Mouse (Mus musculus) embryonic facial prominence, embryonic 15.5 days (tissue): ENCODE results near the gene Gskip. TPM values are rescaled to one million over a fixed set of nuclear protein-coding genes. Genes with fewer than 3 reads are reported as not detected.

Experiments used
- ATAC-seq: fragments of 200-750 bp; cut with Nextera tagmentation; 2 replicates; pipeline ENCODE4 v1.8.0; 2017; ENCODE audit warnings: low read depth, moderate TSS enrichment; ENCODE audit not compliant: insufficient number of reproducible peaks, low FRiP score, low TSS enrichment
- H3K27ac ChIP-seq: fragments of 300-500 bp; sonication (generic); replicated peaks from 2 replicates; pipeline ENCODE4 v1.5.1; 2015; ENCODE audit warnings: mild to moderate bottlenecking, inconsistent platforms
- H3K27me3 ChIP-seq: fragments of 300-500 bp; sonication (generic); 2 replicates; pipeline ENCODE4 v1.6.1; 2015; ENCODE audit warnings: inconsistent platforms
- H3K36me3 ChIP-seq: fragments of 300-500 bp; sonication (generic); 2 replicates; pipeline ENCODE4 v1.6.1; 2015; ENCODE audit warnings: mild to moderate bottlenecking, inconsistent platforms
- H3K4me1 ChIP-seq: fragments of 300-500 bp; sonication (generic); 2 replicates; pipeline ENCODE4 v1.6.1; 2015; ENCODE audit warnings: inconsistent platforms
- H3K4me2 ChIP-seq: fragments of 300-500 bp; sonication (generic); replicated peaks from 2 replicates; pipeline ENCODE4 v1.6.1; 2015; ENCODE audit warnings: mild to moderate bottlenecking, inconsistent platforms
- H3K4me3 ChIP-seq: fragments of 300-500 bp; sonication (generic); replicated peaks from 2 replicates; pipeline ENCODE4 v1.5.1; 2015; ENCODE audit warnings: mild to moderate bottlenecking, inconsistent platforms
- H3K9ac ChIP-seq: fragments of 300-500 bp; sonication (generic); 2 replicates; pipeline ENCODE4 v1.6.1; 2015; ENCODE audit warnings: inconsistent platforms
- H3K9me3 ChIP-seq: fragments of 300-500 bp; sonication (generic); replicated peaks from 2 replicates; pipeline ENCODE4 v1.6.1; 2016; ENCODE audit warnings: inconsistent platforms
- WGBS: fragments of 180-500 bp; shearing (Covaris S2); methylation state at CpG from one replicate; pipeline ENCODE4 v1.1.7; 2015; 5-methylcytosine and 5-hydroxymethylcytosine counted together
- polyA plus RNA-seq: library from polyadenylated mRNA; unstranded; fragments of >200 nt; fragmentation: Nextera tagmentation; extraction: Ambion mirVana; gene quantifications from 2 replicates; pipeline ENCODE4 v1.2.1, GENCODE M21; 2015

The Gskip gene
- polyA plus RNA-seq, 1 experiment from 2014 or later = 33.1 TPM

DNA sequence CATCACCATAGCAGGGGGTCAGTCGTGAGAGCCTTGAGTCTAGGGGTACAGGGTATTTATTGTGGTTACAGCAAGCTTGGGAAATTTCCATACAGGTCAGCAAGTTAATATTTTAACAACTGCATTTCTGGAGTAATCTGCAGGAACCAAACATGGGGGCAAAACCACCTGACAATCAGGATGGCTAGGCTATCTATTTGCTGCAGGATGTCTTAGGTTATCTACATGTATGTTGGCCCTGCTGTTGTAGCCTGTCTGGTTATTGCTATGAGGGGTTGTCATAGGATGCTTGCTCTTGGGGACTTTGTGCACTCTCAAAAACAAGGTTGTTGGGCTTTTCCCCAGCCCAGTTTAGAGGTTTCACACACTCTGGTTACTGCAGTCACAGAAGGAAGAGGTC is 40.0 kb downstream of the Gskip start:
- H3K36me3 ChIP-seq = no peaks in the 10 kb centered on the region
- H3K27me3 ChIP-seq = no peaks in the 10 kb centered on the region
- WGBS = 50% methylated on average over 1 of the region's 1 CpGs
- H3K9me3 ChIP-seq = no peaks in the 10 kb centered on the region
- H3K9ac ChIP-seq = no peak overlapping the region
- no peak overlapping the region for H3K4me2 ChIP-seq
- no peak for ATAC-seq
- no peaks in the 10 kb centered on the region for H3K4me1 ChIP-seq
- H3K27ac ChIP-seq = no peak overlapping the region
- no peak overlapping the region for H3K4me3 ChIP-seq

DNA sequence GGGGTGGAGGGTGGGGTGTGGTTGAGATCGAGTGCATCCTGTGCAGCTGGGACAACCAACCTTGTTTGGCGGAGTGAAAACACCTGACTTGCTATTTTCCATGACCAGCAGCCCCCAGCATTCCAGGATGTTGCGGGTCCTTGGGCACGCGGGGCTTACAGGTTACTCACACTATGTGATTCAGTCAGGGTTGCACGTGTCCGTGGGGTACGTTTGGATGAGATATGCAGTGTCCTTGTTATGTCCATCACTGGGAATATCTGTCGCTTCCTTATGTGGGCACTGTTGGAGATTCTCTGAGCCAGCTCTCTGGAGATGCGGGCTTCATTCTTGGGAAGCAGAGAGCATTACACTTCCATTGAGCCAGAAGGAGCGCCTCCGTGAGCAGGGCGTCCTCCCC is 41.1 kb downstream of the Gskip start:
- H3K4me1 ChIP-seq = no peaks in the 10 kb centered on the region
- no peak overlapping the region for H3K4me2 ChIP-seq
- ATAC-seq = no peak
- H3K9ac ChIP-seq = no peak overlapping the region
- H3K27me3 ChIP-seq = no peaks in the 10 kb centered on the region
- H3K36me3 ChIP-seq = no peaks in the 10 kb centered on the region
- no peaks in the 10 kb centered on the region for H3K9me3 ChIP-seq
- 75% methylated on average over 13 of the region's 13 CpGs for WGBS
- no peak overlapping the region for H3K27ac ChIP-seq
- no peak overlapping the region for H3K4me3 ChIP-seq

DNA sequence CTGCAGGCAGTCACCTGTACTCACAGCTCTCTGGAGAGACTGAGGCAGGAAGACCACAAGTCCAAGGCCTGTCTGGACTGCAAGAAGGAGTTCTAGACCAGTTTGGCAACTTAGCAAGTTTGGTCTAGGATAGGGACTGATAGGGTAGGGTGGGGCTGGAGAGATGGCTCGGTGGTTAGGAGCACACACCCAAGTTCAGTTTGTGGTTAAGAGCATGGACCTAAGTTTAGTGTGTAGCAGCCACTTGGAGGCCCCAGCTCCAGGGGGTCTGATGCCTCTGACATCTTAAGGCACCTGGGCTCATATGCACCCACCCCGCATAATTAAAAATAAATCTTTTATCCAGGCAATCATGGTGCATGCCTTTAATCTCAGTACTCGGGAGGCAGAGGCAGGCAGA is 42.6 kb downstream of the Gskip start:
- H3K9ac ChIP-seq = no peak overlapping the region
- H3K4me3 ChIP-seq = no peak overlapping the region
- H3K36me3 ChIP-seq = no peaks in the 10 kb centered on the region
- H3K4me2 ChIP-seq = no peak overlapping the region
- 74% methylated on average over 3 of the region's 3 CpGs for WGBS
- ATAC-seq = no peak
- no peaks in the 10 kb centered on the region for H3K9me3 ChIP-seq
- no peaks in the 10 kb centered on the region for H3K27me3 ChIP-seq
- no peak overlapping the region for H3K27ac ChIP-seq
- no peaks in the 10 kb centered on the region for H3K4me1 ChIP-seq

DNA sequence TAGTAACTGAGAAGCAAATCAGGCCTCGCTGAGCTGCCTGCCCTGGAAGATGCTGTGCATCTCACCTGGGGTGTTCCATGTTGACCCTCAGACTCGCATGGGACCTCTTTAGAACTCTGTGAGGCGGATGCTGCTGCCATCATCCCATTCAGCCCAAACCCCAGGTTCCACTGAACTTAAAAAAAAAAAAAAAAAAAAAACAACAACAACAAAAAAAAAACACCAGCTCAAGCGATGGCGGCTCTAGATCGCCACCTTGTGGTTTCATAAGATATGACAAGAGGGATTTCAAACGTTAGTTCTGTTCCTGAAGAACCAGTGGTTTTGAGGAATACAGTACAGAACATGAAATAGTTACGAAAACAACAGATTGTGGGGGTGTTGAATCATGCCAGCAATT is 43.3 kb downstream of the Gskip start:
- no peak overlapping the region for H3K4me3 ChIP-seq
- no peaks in the 10 kb centered on the region for H3K9me3 ChIP-seq
- no peaks in the 10 kb centered on the region for H3K27me3 ChIP-seq
- H3K36me3 ChIP-seq = no peaks in the 10 kb centered on the region
- no peak overlapping the region for H3K4me2 ChIP-seq
- H3K27ac ChIP-seq = no peak overlapping the region
- no peak for ATAC-seq
- no peaks in the 10 kb centered on the region for H3K4me1 ChIP-seq
- WGBS = 27% methylated on average over 8 of the region's 8 CpGs
- H3K9ac ChIP-seq = no peak overlapping the region

DNA sequence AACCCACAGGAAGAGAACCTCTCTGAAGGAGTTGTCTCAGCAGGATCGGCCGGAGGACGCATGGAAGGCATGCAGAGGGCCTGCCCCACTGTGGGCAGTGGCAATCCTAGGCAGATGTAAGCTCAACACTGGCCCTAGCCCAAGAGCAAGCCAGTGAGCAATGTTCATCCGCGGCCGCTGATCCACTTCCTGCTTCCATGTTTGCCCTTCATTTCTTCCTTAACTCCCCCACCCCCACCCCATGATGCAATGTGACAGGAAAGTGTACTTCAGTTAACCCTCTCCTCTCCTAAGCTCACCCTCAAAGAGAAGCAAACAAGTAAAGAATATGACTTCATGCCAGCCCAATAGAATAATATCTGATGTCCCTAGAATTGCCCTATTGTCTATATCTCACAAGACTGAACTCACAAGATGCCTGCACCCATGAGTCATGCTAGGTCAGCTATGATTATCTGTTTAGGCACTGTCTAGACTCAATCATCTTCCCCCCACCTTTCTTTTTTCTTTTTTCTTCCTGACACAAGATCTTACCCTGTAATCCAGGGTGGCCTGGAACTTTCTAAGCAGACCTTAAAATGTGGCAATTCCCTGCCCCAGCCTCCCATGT is 46.3 kb downstream of the Gskip start:
- Histone ChIP-seq H3K9me3 (no peaks in the 10 kb centered on the region), H3K4me3 (no peak overlapping the region), H3K27ac (no peak overlapping the region), H3K36me3 (no peaks in the 10 kb centered on the region), H3K4me1 (no peaks in the 10 kb centered on the region), H3K4me2 (no peak overlapping the region), H3K27me3 (no peaks in the 10 kb centered on the region), H3K9ac (no peak overlapping the region)
- no peak for ATAC-seq
- WGBS = 74% methylated on average over 6 of the region's 6 CpGs

DNA sequence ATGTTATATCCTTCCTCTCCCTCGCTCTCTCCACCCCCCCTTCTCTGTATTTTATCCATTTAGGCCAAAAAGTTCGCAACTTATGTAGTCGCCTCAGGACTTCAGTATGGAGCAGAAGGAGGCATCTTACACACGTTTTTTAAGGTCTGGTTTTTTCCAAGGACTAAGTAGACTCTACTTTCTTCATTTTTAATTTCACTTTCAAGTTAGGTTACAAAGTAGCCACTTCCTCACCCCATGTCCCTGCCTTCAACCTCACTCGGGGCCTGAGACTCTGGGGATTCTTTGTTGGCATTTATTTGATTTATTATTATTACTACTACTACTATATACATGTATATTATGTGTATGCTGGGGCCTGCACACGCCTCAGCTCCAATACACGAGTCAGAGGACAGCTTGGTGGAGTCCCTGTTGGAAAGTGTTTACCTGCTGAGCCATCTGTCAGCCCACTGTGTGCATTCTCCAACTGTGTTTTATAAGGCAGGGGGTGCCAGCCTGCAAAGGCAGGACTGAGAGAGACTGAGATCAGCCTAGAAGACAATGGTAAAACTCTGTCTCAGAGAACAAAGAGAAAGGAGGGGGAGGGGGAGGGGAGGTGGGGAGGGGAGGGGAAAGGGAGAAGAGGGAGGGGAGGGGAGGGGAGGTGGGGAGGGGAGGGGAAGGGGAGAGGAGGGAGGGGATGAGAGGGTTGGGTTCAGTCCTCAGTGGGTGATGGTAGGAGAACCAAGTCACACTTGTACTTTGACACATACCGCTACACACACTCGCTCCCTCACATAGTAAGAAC is 48.9 kb downstream of the Gskip start:
- ATAC-seq = no peak
- Histone ChIP-seq H3K36me3 (no peaks in the 10 kb centered on the region), H3K9ac (no peak overlapping the region), H3K4me1 (no peaks in the 10 kb centered on the region), H3K27me3 (no peaks in the 10 kb centered on the region), H3K27ac (no peak overlapping the region), H3K4me3 (no peak overlapping the region), H3K9me3 (no peaks in the 10 kb centered on the region), H3K4me2 (no peak overlapping the region)
- WGBS = 81% methylated on average over 9 of the region's 9 CpGs

DNA sequence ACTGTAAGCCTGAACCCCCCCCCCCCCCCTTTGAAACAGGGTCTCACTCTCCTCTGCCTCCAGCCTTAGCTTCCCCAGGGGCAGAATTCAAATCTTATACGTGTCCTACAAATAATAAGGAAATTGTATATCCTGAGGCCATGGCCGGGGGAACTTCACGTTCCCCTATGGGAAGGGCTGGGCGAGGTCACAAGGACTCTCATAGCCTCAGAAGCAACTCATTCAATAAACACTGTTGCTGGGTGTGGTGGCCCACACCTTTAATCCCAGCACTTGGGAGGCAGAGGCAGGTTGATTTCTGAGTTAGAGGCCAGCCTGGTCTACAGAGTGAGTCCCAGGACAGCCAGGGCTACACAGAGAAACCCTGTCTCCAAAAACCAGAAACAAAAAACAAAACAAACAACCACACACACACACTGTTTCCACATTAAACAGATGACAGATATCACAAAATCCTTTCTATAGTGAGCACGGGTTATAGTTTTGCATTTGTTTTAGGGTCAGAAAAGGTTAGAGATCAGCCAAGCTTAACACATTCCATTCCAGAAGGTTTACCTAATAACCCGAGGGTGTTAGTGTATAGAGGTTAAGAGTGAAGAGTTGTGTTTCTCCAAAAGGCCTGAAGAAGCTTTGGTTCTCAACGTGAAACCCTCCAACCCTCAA is 50.7 kb downstream of the Gskip start:
- no peak overlapping the region for H3K9ac ChIP-seq
- no peaks in the 10 kb centered on the region for H3K4me1 ChIP-seq
- no peak overlapping the region for H3K4me2 ChIP-seq
- no peaks in the 10 kb centered on the region for H3K9me3 ChIP-seq
- no peak overlapping the region for H3K4me3 ChIP-seq
- H3K27me3 ChIP-seq = no peaks in the 10 kb centered on the region
- H3K36me3 ChIP-seq = no peaks in the 10 kb centered on the region
- ATAC-seq = no peak
- WGBS = 51% methylated on average over 7 of the region's 7 CpGs
- no peak overlapping the region for H3K27ac ChIP-seq

DNA sequence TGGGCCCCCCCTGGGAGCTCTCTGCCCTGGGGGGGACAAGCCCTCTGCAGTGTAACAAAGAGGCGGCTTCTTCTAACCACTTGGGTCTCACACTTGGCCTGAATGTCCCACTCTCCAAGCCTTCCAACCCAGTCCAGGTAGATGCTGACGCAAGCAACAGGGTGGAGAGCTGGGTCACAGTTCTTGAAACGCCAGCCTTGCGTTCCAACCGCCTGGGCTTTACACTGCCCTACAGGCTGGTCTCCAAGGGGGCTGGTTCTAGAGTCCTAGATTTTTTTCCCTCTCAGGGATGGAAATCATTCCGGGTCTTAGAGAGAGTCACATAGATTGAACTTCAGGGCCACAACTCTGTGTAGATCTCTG is 51.2 kb downstream of the Gskip start:
- Histone ChIP-seq H3K36me3 (no peaks in the 10 kb centered on the region), H3K27me3 (no peaks in the 10 kb centered on the region), H3K4me3 (no peak overlapping the region), H3K27ac (no peak overlapping the region), H3K9me3 (no peaks in the 10 kb centered on the region), H3K4me2 (no peak overlapping the region), H3K9ac (no peak overlapping the region), H3K4me1 (no peaks in the 10 kb centered on the region)
- 80% methylated on average over 6 of the region's 6 CpGs for WGBS
- ATAC-seq = no peak

DNA sequence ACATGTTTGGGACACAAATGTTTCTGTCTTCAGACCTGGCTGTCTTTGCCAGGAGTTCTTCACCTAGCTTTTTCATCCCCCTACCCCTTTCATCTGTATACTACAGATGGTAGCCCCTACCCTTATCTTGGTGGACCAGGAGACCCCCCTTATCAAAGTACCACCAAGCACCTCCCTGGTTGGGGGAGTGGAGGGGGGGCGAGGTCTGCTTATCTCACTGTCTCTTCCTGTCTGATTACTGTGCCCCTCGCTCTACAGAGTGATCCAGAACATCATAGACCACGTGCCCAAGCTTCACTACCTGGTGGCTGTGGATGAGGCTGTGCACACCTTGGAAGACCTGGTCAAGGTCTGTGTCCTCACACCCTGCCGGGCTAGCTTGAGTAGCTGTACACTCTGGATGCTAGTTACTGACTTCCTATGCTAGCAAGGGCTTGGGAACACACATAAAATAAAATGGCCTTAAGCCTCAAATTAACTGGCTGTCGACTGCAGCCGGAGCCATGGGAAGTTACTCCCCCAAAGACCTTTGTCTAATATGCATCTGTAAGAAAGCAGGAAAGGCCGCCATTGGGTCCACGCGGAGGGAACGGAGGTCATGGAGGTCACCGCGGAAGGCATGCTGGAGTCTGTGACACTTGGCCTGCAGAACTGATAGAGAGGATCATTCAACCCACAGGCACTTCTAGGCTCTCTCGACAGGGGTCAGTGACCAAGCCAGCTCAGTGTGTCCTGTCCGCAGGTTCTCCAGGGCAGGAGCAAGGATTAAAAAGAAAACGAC is 53.9 kb downstream of the Gskip start:
- H3K27me3 ChIP-seq = no peaks in the 10 kb centered on the region
- WGBS = 67% methylated on average over 15 of the region's 15 CpGs
- no peak for ATAC-seq

DNA sequence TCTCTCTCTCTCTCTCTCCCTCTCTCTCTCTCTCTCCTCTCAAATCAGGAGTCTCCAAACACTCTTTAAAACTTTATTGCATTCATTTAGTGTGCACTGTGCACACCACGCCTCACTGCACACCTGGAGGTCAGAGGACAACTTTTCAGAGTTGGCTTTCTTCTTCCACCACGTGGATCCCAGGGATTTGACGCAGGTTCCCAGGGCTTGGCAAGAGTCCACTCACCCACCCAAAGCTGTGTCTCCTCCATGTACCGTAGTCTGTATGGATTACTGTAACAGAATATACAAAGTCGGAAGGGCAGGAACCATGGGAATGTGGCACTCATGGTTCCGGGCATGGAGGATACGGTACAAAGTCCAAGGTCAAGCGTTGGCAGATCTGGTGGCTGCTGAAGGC is 55.0 kb downstream of the Gskip start:
- Histone ChIP-seq H3K9ac (no peak overlapping the region), H3K9me3 (no peaks in the 10 kb centered on the region), H3K4me1 (no peaks in the 10 kb centered on the region), H3K4me2 (no peak overlapping the region), H3K27me3 (no peaks in the 10 kb centered on the region), H3K4me3 (no peak overlapping the region), H3K27ac (no peak overlapping the region), H3K36me3 (no peaks in the 10 kb centered on the region)
- ATAC-seq = no peak
- 88% methylated on average over 8 of the region's 8 CpGs for WGBS

More for the DNA sequence above, 53.9 kb downstream of the Gskip start:
- Histone ChIP-seq H3K36me3 (no peaks in the 10 kb centered on the region), H3K4me3 (no peak overlapping the region), H3K4me1 (no peaks in the 10 kb centered on the region), H3K27ac (no peak overlapping the region), H3K9me3 (no peaks in the 10 kb centered on the region), H3K9ac (no peak overlapping the region), H3K4me2 (no peak overlapping the region)

DNA sequence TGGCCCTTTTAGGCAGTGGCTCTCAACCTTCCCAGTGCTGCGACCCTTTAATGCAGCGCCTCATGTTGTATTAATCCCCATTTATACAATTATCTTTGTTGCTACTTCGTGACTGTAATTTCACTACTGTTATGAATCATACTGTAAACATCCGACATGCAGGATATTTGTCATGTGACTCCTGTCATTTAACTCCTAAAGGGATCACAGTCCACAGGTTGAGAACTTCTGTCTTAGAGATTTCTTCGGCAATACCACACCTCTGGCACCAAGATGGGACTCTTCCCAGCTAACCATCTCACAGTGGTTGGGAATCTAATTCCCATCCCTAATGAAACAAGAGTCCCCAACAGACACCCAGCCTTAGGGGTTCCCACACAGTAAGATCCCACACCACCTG is 63.5 kb downstream of the Gskip start:
- WGBS = 64% methylated on average over 5 of the region's 5 CpGs
- Histone ChIP-seq H3K27me3 (no peaks in the 10 kb centered on the region), H3K9ac (no peak overlapping the region), H3K4me3 (no peak overlapping the region), H3K4me2 (no peak overlapping the region), H3K4me1 (no peaks in the 10 kb centered on the region), H3K27ac (no peak overlapping the region), H3K36me3 (no peaks in the 10 kb centered on the region), H3K9me3 (no peaks in the 10 kb centered on the region)
- no peak for ATAC-seq
